Mouse (Mus musculus): ENCODE measurements around the gene Psd. TPM values are rescaled to one million over a fixed set of nuclear protein-coding genes. Genes with fewer than 3 reads are reported as not detected.

The Psd gene
- total and polyA plus RNA-seq, 2 experiments from 2014 or later: 179 to 471 TPM

DNA sequence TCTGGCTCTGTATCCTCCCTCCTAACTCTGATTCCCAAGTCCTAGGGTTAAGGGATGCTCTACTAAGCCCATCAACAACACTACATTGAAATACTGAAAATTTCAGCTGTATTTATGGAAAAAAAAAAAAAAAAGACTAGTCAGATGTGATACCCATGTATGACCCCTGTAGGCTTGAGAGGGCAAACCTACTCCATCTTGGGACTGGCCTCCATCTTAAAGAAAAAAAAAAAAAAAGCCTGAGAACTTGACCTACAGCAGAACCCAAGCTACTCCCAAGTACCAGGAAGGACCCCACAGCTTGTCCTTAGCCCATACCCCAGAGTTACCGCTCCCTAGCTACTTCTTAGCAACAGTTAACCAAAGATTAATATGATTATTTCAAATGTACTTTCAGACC is 20.2 kb upstream of the Psd start:
- no peak overlapping the region for H3K4me3 ChIP-seq (ENCODE audit: low read depth, low read length)
- H3K9ac ChIP-seq (replicated peaks; ENCODE audit: low read length, poor library complexity, severe bottlenecking): no peak overlapping the region
- no peaks in the 10 kb centered on the region for H3K9me3 ChIP-seq (ENCODE audit: low read length)
- H3K4me2 ChIP-seq (ENCODE audit: low read depth, low read length, poor library complexity, severe bottlenecking): no peak overlapping the region
- H3K27me3 ChIP-seq (ENCODE audit: insufficient read depth, low read length): no peaks in the 10 kb centered on the region
- no peak for TF ChIP-seq CTCF (IDR thresholded peaks at IDR 0.05)
- WGBS: 96% methylated on average over 1 of the region's 1 CpGs
- H3K36me3 ChIP-seq (ENCODE audit: insufficient read depth, low read length): no peaks in the 10 kb centered on the region
- H3K27ac ChIP-seq (ENCODE audit: low read depth, low read length): no peak overlapping the region
- peaks cover 8% of the 10 kb centered on the region; the same call in 1 of the 2 replicates for H3K4me1 ChIP-seq (ENCODE audit: insufficient read depth, low read length)
- ATAC-seq (ENCODE audit: low FRiP score) (no peak), DNase-seq (ENCODE audit: low spot score) (no peak)

DNA sequence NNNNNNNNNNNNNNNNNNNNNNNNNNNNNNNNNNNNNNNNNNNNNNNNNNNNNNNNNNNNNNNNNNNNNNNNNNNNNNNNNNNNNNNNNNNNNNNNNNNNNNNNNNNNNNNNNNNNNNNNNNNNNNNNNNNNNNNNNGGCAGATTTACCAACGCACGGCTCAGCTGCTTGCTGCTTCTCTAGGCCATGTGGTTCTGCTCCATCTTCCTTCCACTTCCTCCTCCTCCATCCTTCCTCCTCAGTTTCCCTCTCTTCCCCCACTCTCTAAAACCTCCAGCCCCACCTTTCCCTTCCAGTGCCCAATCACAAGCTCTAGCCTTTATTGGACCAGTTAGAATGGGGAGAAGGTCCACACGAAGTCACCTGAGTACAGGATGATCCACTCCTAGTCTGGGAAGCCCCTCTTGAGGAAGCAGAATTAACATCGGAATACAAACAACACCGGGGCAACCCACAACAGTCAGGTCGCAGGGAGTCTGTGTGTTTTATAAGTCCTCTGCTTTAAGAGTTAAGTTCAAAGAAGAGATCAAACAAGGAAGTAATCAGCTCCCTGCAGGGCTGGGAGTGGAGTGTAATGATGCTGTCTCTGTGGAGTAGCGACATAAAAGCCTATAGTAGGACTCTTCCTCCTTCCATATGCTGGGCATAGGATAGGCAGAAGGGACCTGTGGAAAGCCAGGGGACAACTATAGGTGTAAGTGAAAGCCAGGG is 17.9 kb upstream of the Psd start:
- no peaks in the 10 kb centered on the region for H3K36me3 ChIP-seq (ENCODE audit: insufficient read depth, low read length)
- H3K4me3 ChIP-seq (ENCODE audit: low read depth, low read length): no peak overlapping the region
- ATAC-seq (ENCODE audit: low FRiP score) (no peak), DNase-seq (ENCODE audit: low spot score) (no peak)
- WGBS: 24% methylated on average over 7 of the region's 7 CpGs
- no peak overlapping the region for H3K9ac ChIP-seq (replicated peaks; ENCODE audit: low read length, poor library complexity, severe bottlenecking)
- H3K4me1 ChIP-seq (ENCODE audit: insufficient read depth, low read length): peaks cover 3% of the 10 kb centered on the region; the same call in 1 of the 2 replicates
- H3K9me3 ChIP-seq (ENCODE audit: low read length): no peaks in the 10 kb centered on the region
- no peak overlapping the region for H3K27ac ChIP-seq (ENCODE audit: low read depth, low read length)
- TF ChIP-seq CTCF (IDR thresholded peaks at IDR 0.05): no peak
- H3K4me2 ChIP-seq (ENCODE audit: low read depth, low read length, poor library complexity, severe bottlenecking): no peak overlapping the region
- no peaks in the 10 kb centered on the region for H3K27me3 ChIP-seq (ENCODE audit: insufficient read depth, low read length)

DNA sequence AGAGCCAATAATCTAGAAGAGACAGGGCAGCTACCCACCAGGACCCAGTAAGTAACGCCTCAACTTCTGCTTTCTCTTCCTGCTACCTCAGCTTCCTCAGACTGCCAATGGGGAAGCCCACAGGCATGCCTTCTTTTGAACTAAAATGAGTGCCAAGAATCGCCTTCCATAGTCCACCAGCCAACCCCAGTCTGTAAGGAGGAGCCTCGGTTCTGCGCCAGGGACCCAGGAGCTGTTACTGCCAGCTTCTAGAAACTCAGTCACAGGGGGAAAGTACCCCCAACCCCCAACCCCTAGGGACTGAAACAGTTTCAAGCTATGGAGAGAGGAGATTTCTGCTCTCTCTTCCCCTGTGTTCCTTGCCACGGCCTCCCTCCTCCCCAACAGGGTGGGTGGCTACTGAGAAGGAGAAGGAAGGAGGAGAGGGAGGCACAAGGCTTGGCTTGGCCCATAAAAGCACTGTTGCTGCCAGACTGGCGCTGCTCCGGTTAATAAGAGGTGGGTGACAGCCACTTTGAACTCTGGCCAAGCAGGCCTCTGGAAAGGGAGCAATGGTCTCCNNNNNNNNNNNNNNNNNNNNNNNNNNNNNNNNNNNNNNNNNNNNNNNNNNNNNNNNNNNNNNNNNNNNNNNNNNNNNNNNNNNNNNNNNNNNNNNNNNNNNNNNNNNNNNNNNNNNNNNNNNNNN is 12.5 kb upstream of the Psd start:
- DNase-seq (ENCODE audit: low spot score): peak; percentile 77

DNA sequence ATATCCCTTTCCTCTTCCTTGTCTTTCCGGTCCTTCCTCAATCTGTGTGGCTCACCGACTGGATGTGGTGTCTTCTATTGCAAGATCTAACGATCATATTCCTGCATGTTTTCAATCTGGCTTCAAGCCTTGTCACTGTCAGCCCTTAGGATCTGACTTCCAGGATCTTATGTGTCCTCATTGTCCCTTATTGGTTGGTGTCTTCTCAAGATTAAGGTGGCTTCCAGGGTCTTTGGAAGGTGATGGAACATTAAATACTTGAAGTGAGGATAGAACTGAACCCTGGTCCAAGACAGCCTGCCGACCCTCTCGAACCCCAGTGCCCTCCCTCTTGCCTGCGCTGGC is 12.0 kb upstream of the Psd start:
- no peak for TF ChIP-seq CTCF (IDR thresholded peaks at IDR 0.05)
- peak overlapping the region; percentile 62 for H3K27ac ChIP-seq (ENCODE audit: low read depth, low read length)
- 48% methylated on average over 6 of the region's 6 CpGs for WGBS
- no peak for DNase-seq (ENCODE audit: low spot score)
- no peaks in the 10 kb centered on the region for H3K36me3 ChIP-seq (ENCODE audit: insufficient read depth, low read length)
- no peaks in the 10 kb centered on the region for H3K9me3 ChIP-seq (ENCODE audit: low read length)
- 0 out of 2 replicates have a peak overlapping the region, but pooled peaks have one; percentile 15 for H3K9ac ChIP-seq (replicated peaks; ENCODE audit: low read length, poor library complexity, severe bottlenecking)
- H3K4me2 ChIP-seq (ENCODE audit: low read depth, low read length, poor library complexity, severe bottlenecking): peak overlapping the region; percentile 85
- ATAC-seq (ENCODE audit: low FRiP score): peak; percentile 9; the same call in 1 of the 2 replicates
- H3K4me3 ChIP-seq (ENCODE audit: low read depth, low read length): peak overlapping the region; percentile 74; the same call in 1 of the 2 replicates
- H3K27me3 ChIP-seq (ENCODE audit: insufficient read depth, low read length): no peaks in the 10 kb centered on the region
- peaks cover 14% of the 10 kb centered on the region for H3K4me1 ChIP-seq (ENCODE audit: insufficient read depth, low read length)

More for the DNA sequence above, 12.5 kb upstream of the Psd start:
- 59% methylated on average over 7 of the region's 7 CpGs for WGBS
- no peaks in the 10 kb centered on the region for H3K36me3 ChIP-seq (ENCODE audit: insufficient read depth, low read length)
- peak overlapping the region; percentile 62 for H3K27ac ChIP-seq (ENCODE audit: low read depth, low read length)
- peak overlapping the region; percentile 8; the same call in 1 of the 2 replicates for H3K9ac ChIP-seq (replicated peaks; ENCODE audit: low read length, poor library complexity, severe bottlenecking)
- peak overlapping the region; percentile 85 for H3K4me2 ChIP-seq (ENCODE audit: low read depth, low read length, poor library complexity, severe bottlenecking)
- peaks cover 14% of the 10 kb centered on the region for H3K4me1 ChIP-seq (ENCODE audit: insufficient read depth, low read length)
- H3K27me3 ChIP-seq (ENCODE audit: insufficient read depth, low read length): no peaks in the 10 kb centered on the region
- no peaks in the 10 kb centered on the region for H3K9me3 ChIP-seq (ENCODE audit: low read length)
- TF ChIP-seq CTCF (IDR thresholded peaks at IDR 0.05): no peak
- H3K4me3 ChIP-seq (ENCODE audit: low read depth, low read length): peak overlapping the region; percentile 74; the same call in 1 of the 2 replicates
- ATAC-seq (ENCODE audit: low FRiP score): peak; percentile 26

DNA sequence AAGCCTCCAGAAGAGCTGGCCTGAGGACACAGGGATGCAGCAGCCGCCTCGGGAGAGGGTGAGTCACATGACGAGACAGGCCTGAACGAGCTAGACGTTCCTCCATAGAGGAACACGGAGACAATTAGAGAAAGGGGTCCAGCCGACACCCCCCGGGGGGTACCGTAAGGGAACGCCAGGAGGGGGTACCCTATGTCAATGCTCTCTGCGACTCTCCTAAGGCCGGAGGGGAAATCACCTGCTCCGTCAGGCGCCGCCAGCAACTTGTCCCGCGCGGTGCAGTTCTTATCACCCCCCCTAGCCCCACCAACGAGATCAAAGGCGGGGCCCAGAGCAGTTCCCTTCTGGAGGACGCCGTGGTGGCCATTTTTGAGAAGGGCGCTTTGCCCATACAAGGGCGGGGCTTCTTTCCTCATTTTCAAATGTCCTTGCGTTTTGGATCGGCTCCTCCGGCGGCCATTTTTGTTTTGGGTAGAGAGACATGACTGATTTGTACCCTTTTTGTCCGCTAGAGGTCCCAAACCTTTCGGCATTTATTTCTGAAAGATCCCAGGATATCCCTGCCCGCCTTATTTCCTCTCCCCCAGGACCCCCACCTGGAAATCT is 11.5 kb upstream of the Psd start, which contains the start of gene Cuedc2:
TSS of gene Cuedc2 (minus strand) at position 372 of the 606 bp plus-strand sequence.
- Histone ChIP-seq H3K4me3 (ENCODE audit: low read depth, low read length) (peak within 1 kb of the TSS; percentile 74), H3K4me2 (ENCODE audit: low read depth, low read length, poor library complexity, severe bottlenecking) (peak within 1 kb of the TSS; percentile 85), H3K9me3 (ENCODE audit: low read length) (no peaks in the 10 kb centered on the region), H3K27me3 (ENCODE audit: insufficient read depth, low read length) (no peaks in the 10 kb centered on the region), H3K36me3 (ENCODE audit: insufficient read depth, low read length) (no peaks in the 10 kb centered on the region), H3K27ac (ENCODE audit: low read depth, low read length) (peak within 1 kb of the TSS; percentile 85), H3K9ac (replicated peaks; ENCODE audit: low read length, poor library complexity, severe bottlenecking) (peak within 1 kb of the TSS; percentile 77), H3K4me1 (ENCODE audit: insufficient read depth, low read length) (peaks cover 14% of the 10 kb centered on the region)
- DNase-seq (ENCODE audit: low spot score): peak; percentile 97
- under 1% methylated on average over 28 of the region's 31 CpGs for WGBS
- ATAC-seq (ENCODE audit: low FRiP score): peak; percentile 86
- peak; percentile 82 for TF ChIP-seq CTCF (IDR thresholded peaks at IDR 0.05)

Data from midbrain, postnatal 0 days (tissue).